Mouse (Mus musculus) intestine, postnatal 0 days (tissue): ENCODE measurements around the gene Fam13a. TPM values are rescaled to one million over a fixed set of nuclear protein-coding genes. Genes with fewer than 3 reads are reported as not detected.
A peak's percentile ranks its signal among the peaks of the same experiment; 100 is the strongest.

ENCODE experiments used
- ATAC-seq: fragments of 200-750 bp; cut with Nextera tagmentation; 2 replicates; pipeline ENCODE4 v1.8.0; 2017; ENCODE audit warnings: mild to moderate bottlenecking, moderate TSS enrichment, moderate library complexity
- H3K27ac ChIP-seq: fragments of 300-500 bp; sonication (generic); 2 replicates; pipeline ENCODE4 v1.5.1; 2014; ENCODE audit warnings: mild to moderate bottlenecking, low read depth, low read length, moderate library complexity
- H3K27me3 ChIP-seq: fragments of 300-500 bp; sonication (generic); replicated peaks from 2 replicates; pipeline ENCODE4 v1.6.1; 2014; ENCODE audit warnings: low read length, mixed read lengths; ENCODE audit not compliant: control insufficient read depth, insufficient read depth
- H3K36me3 ChIP-seq: fragments of 300-500 bp; sonication (generic); 2 replicates; pipeline ENCODE4 v1.6.1; 2014; ENCODE audit warnings: mild to moderate bottlenecking, moderate library complexity; ENCODE audit not compliant: control insufficient read depth, insufficient read depth
- H3K4me1 ChIP-seq: fragments of 300-500 bp; sonication (generic); replicated peaks from 2 replicates; pipeline ENCODE4 v1.6.1; 2014; ENCODE audit warnings: antibody characterized with exemption, low read length, mixed read lengths; ENCODE audit not compliant: control insufficient read depth, insufficient read depth
- H3K4me2 ChIP-seq: fragments of 300-500 bp; sonication (generic); replicated peaks from 2 replicates; pipeline ENCODE4 v1.6.1; 2014; ENCODE audit warnings: low read depth, mild to moderate bottlenecking, moderate library complexity
- H3K4me3 ChIP-seq: fragments of 300-500 bp; sonication (generic); 2 replicates; pipeline ENCODE4 v1.5.1; 2014; ENCODE audit warnings: low read depth, low read length
- H3K9ac ChIP-seq: fragments of 300-500 bp; sonication (generic); 2 replicates; pipeline ENCODE4 v1.6.1; 2014; ENCODE audit warnings: mild to moderate bottlenecking, low read depth, low read length
- H3K9me3 ChIP-seq: fragments of 300-500 bp; sonication (generic); 2 replicates; pipeline ENCODE4 v1.6.1; 2016; ENCODE audit warnings: mixed run types; ENCODE audit not compliant: control insufficient read depth
- CTCF ChIP-seq: sonication (generic); IDR thresholded peaks from 2 replicates; pipeline ENCODE4 v1.5.1; 2016; ENCODE audit warnings: low read depth, mild to moderate bottlenecking, control low read depth, antibody characterized with exemption, moderate library complexity
- WGBS: fragments of 180-500 bp; shearing (Covaris S2); extraction: QIAGEN DNeasy Blood & Tissue Kit; methylation state at CpG from one replicate; pipeline ENCODE4 v1.1.7; 2014; 5-methylcytosine and 5-hydroxymethylcytosine counted together
- polyA plus RNA-seq: library from polyadenylated mRNA; unstranded; fragments of >200 nt; fragmentation: Nextera tagmentation; extraction: Ambion mirVana; gene quantifications from 2 replicates; pipeline ENCODE4 v1.2.1, GENCODE M21; 2015

Fam13a gene
- 49.9 and 57.0 TPM in 2 replicates for polyA plus RNA-seq

GRCm38 (mm10) chr6:59024164-59024724 lies at the start of gene Fam13a:
Gene Fam13a (minus strand): TSS chr6:59024549.
- no peaks in the 10 kb centered on the region for H3K9me3 ChIP-seq
- peak within 1 kb of the TSS; percentile 72 for H3K4me2 ChIP-seq
- 0 out of 2 replicates have a peak, but pooled peaks cover 4% of the 10 kb centered on the region for H3K4me1 ChIP-seq
- TF ChIP-seq CTCF, result no peak
- H3K36me3 ChIP-seq, result no peaks in the 10 kb centered on the region
- H3K4me3 ChIP-seq, result peak within 1 kb of the TSS; percentile 52
- ATAC-seq, result peak; percentile 95
- under 1% methylated on average over 16 of the region's 16 CpGs for WGBS
- no peaks in the 10 kb centered on the region for H3K27me3 ChIP-seq
- peak within 1 kb of the TSS; percentile 41 for H3K27ac ChIP-seq
- peak within 1 kb of the TSS; percentile 52 for H3K9ac ChIP-seq

- H3K4me2 ChIP-seq, result no peak overlapping the region
- WGBS, result 77% methylated on average over 5 of the region's 5 CpGs
- no peaks in the 10 kb centered on the region for H3K9me3 ChIP-seq
- no peaks in the 10 kb centered on the region for H3K36me3 ChIP-seq
- H3K4me1 ChIP-seq, result no peaks in the 10 kb centered on the region
- no peak for TF ChIP-seq CTCF
- no peak overlapping the region for H3K9ac ChIP-seq
- H3K27me3 ChIP-seq, result no peaks in the 10 kb centered on the region
- no peak for ATAC-seq
- no peak overlapping the region for H3K4me3 ChIP-seq
- no peak overlapping the region for H3K27ac ChIP-seq
These were observed 48.0 kb upstream of the Fam13a start for GRCm38 (mm10) chr6:59072096-59073060.

- no peak overlapping the region for H3K4me2 ChIP-seq
- no peak for ATAC-seq
- no peak for TF ChIP-seq CTCF
- no peak overlapping the region for H3K9ac ChIP-seq
- H3K4me3 ChIP-seq, result no peak overlapping the region
- H3K36me3 ChIP-seq, result no peaks in the 10 kb centered on the region
- no peaks in the 10 kb centered on the region for H3K4me1 ChIP-seq
- H3K27ac ChIP-seq, result no peak overlapping the region
- H3K9me3 ChIP-seq, result no peaks in the 10 kb centered on the region
- WGBS, result 88% methylated on average over 3 of the region's 3 CpGs
- no peaks in the 10 kb centered on the region for H3K27me3 ChIP-seq
These were observed 47.3 kb upstream of the Fam13a start for GRCm38 (mm10) chr6:59071691-59072090.

GRCm38 (mm10) chr6:59068187-59068586 lies 43.8 kb upstream of the Fam13a start:
- 89% methylated on average over 5 of the region's 5 CpGs for WGBS

GRCm38 (mm10) chr6:59064440-59064839 lies 40.1 kb upstream of the Fam13a start:
- Histone ChIP-seq H3K27me3 (no peaks in the 10 kb centered on the region), H3K4me2 (no peak overlapping the region), H3K9me3 (no peaks in the 10 kb centered on the region), H3K4me3 (no peak overlapping the region), H3K27ac (no peak overlapping the region), H3K4me1 (no peaks in the 10 kb centered on the region), H3K36me3 (no peaks in the 10 kb centered on the region), H3K9ac (no peak overlapping the region)
- 54% methylated on average over 4 of the region's 4 CpGs for WGBS
- ATAC-seq, result no peak
- no peak for TF ChIP-seq CTCF

More at GRCm38 (mm10) chr6:59068187-59068586, 43.8 kb upstream of the Fam13a start:
- Histone ChIP-seq H3K27ac (no peak overlapping the region), H3K36me3 (no peaks in the 10 kb centered on the region), H3K9ac (no peak overlapping the region), H3K4me3 (no peak overlapping the region), H3K9me3 (no peaks in the 10 kb centered on the region), H3K4me2 (no peak overlapping the region), H3K4me1 (no peaks in the 10 kb centered on the region), H3K27me3 (no peaks in the 10 kb centered on the region)
- ATAC-seq, result no peak
- TF ChIP-seq CTCF, result no peak

- whole genome bisulfite sequencing, result 36% methylated on average over 2 of the region's 2 CpGs
- peak; percentile 85 for ATAC-seq
- Histone ChIP-seq H3K9ac (no peak overlapping the region), H3K4me1 (no peaks in the 10 kb centered on the region), H3K27me3 (no peaks in the 10 kb centered on the region), H3K4me2 (no peak overlapping the region), H3K36me3 (no peaks in the 10 kb centered on the region), H3K9me3 (no peaks in the 10 kb centered on the region), H3K4me3 (no peak overlapping the region), H3K27ac (no peak overlapping the region)
- TF ChIP-seq CTCF, result no peak
These were observed 28.9 kb upstream of the Fam13a start for GRCm38 (mm10) chr6:59053232-59053631.
